Mouse (Mus musculus) heart, postnatal 0 days (tissue): ENCODE results near the gene Vamp8.

Experiments used
- CTCF ChIP-seq: IDR thresholded peaks from 2 replicates; pipeline ENCODE4 v1.5.1; 2016; ENCODE audit warnings: antibody characterized with exemption, control low read depth, low read depth
- EP300 ChIP-seq: IDR thresholded peaks from 2 replicates; pipeline ENCODE4 v1.6.1; 2016; ENCODE audit warnings: antibody characterized with exemption, low read depth

DNA sequence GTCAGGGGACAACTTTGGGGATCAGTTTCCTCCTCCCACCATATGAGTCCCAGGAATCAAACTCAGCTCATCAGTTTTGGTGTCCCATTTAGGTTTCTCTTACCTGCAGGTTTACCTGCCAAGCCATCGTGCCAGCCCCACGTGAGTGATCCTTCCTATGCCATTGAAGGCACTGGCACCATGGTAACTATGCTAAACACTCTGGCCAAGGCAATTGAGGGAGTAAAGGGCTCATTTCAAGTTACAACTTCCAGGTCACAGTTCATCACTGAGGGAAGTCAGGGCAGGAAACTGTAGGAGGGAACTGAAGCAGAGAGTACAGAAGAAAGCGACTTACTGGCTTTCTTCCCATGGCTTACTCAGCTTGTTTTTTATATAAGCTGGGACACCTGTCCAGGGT lies 24.2 kb downstream of the Vamp8 start:
- TF ChIP-seq CTCF, result no peak
- TF ChIP-seq EP300, result no peak
